Mouse (Mus musculus): ENCODE measurements around the gene I830077J02Rik. TPM values are rescaled to one million over a fixed set of nuclear protein-coding genes. Genes with fewer than 3 reads are reported as not detected.
A peak's percentile ranks its signal among the peaks of the same experiment; 100 is the strongest.
"Not testable (repeated sequence)": the region's sequence is repeated elsewhere in the genome, so short reads cannot be mapped to it uniquely, and the experiment has no call there.

Gene I830077J02Rik
- polyA plus RNA-seq, 1 experiment from 2014 or later = 1.2 TPM

- ATAC-seq (replicated peaks; ENCODE audit: low FRiP score, low TSS enrichment, low read depth) (no peak), DNase-seq (ENCODE audit: low spot score) (no peak)
- Histone ChIP-seq H3K27me3 (replicated peaks; ENCODE audit: control insufficient read depth, insufficient read depth, low read length) (no peaks in the 10 kb centered on the region), H3K4me1 (replicated peaks; ENCODE audit: control insufficient read depth, insufficient read depth, low read length) (no peaks in the 10 kb centered on the region), H3K4me2 (ENCODE audit: low read length) (no peak overlapping the region), H3K36me3 (ENCODE audit: control insufficient read depth, insufficient read depth, low read length) (no peaks in the 10 kb centered on the region), H3K9me3 (ENCODE audit: control insufficient read depth, low read length) (no peaks in the 10 kb centered on the region), H3K4me3 (ENCODE audit: low read depth, low read length) (no peak overlapping the region), H3K9ac (ENCODE audit: low read length) (no peak overlapping the region), H3K27ac (ENCODE audit: low read depth) (no peak overlapping the region)
- 91% methylated on average over 3 of the region's 3 CpGs for WGBS
Measured at GRCm38 (mm10) chr3:105928195-105928569, 4.3 kb downstream of the I830077J02Rik start.

DNA sequence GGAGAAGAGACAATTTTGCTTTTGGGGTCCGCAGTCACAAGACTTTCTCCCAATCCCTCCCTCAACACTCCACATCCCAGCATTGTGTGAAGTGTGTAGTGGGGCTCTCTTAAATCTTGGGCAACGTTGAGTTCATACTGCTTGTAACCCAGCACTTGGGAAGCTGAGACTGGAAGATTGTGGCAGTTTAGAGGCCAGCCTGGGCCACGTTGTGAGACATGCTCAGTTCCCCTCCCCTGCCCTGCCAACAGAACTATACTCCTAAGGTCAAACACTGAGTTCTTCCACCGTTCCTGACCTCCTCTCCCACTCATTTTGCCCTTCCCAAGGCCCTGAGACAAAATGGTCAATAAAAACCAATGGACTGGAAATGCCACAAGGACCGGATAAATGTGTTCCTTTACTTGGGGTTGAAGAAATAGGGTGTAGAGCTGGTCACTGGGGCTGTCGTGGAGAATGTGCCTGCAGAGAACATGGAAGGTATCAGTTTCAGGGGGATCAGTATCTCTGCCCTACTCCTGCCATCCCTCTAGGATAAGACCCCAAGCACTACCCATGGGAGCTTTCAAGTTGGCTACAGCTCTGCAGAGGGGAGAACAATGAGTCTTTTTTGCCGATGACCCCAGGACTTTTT is 4.8 kb downstream of the I830077J02Rik start:
- ATAC-seq (replicated peaks; ENCODE audit: low FRiP score, low TSS enrichment, low read depth) = no peak
- no peak overlapping the region for H3K9ac ChIP-seq (ENCODE audit: low read length)
- H3K27ac ChIP-seq (ENCODE audit: low read depth) = no peak overlapping the region
- 81% methylated on average over 7 of the region's 7 CpGs for whole genome bisulfite sequencing
- H3K27me3 ChIP-seq (replicated peaks; ENCODE audit: control insufficient read depth, insufficient read depth, low read length) = no peaks in the 10 kb centered on the region
- no peak overlapping the region for H3K4me3 ChIP-seq (ENCODE audit: low read depth, low read length)
- H3K9me3 ChIP-seq (ENCODE audit: control insufficient read depth, low read length) = no peaks in the 10 kb centered on the region
- no peak for DNase-seq (ENCODE audit: low spot score)
- H3K4me2 ChIP-seq (ENCODE audit: low read length) = no peak overlapping the region
- no peaks in the 10 kb centered on the region for H3K36me3 ChIP-seq (ENCODE audit: control insufficient read depth, insufficient read depth, low read length)
- H3K4me1 ChIP-seq (replicated peaks; ENCODE audit: control insufficient read depth, insufficient read depth, low read length) = no peaks in the 10 kb centered on the region

DNA sequence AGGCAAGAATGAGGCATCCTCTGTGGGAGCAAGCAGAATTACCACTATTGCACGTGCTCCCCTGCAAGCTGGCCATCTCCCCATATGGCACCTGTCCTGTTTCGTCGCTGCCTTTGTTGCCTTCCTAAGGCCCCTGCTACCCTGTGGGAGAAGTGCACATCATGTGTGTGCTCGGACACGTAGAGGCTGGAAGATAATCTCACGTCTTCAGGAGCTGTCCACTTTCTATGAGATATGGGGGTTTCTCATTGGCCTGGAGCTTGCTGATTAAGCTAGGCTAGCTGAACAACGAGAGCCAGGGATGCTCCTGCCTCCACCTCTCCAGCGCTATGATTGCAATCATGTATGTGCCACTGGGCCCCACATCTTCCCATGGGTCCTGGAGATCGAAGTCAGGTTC is 7.8 kb downstream of the I830077J02Rik start:
- Histone ChIP-seq H3K27me3 (replicated peaks; ENCODE audit: control insufficient read depth, insufficient read depth, low read length) (no peaks in the 10 kb centered on the region), H3K27ac (ENCODE audit: low read depth) (no peak overlapping the region), H3K36me3 (ENCODE audit: control insufficient read depth, insufficient read depth, low read length) (no peaks in the 10 kb centered on the region), H3K4me3 (ENCODE audit: low read depth, low read length) (no peak overlapping the region), H3K4me2 (ENCODE audit: low read length) (no peak overlapping the region), H3K4me1 (replicated peaks; ENCODE audit: control insufficient read depth, insufficient read depth, low read length) (no peaks in the 10 kb centered on the region), H3K9ac (ENCODE audit: low read length) (no peak overlapping the region), H3K9me3 (ENCODE audit: control insufficient read depth, low read length) (no peaks in the 10 kb centered on the region)
- ATAC-seq (replicated peaks; ENCODE audit: low FRiP score, low TSS enrichment, low read depth) (no peak), DNase-seq (ENCODE audit: low spot score) (no peak)
- 84% methylated on average over 9 of the region's 9 CpGs for WGBS

DNA sequence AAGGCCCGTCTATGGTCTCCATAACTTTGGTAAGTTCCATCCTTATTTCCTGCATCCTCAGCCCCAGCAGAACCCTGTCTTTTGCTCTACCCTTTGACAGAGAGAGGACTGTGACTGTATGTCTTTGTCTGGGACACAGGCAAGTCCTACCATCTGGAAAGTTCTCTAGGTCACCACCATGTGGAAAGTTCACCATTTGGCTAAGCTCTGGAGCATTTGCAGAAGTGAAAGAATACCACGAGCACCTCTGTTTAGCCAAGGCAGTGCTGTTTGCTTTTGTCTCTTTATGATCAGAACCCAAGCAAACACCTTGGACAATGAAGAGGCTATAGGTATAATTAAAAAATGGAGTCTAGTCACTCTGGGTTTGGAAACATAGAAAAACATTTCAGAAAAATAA is 10.5 kb downstream of the I830077J02Rik start:
- 71% methylated on average over 2 of the region's 2 CpGs for WGBS
- no peak for ATAC-seq (replicated peaks; ENCODE audit: low FRiP score, low TSS enrichment, low read depth)
- no peak overlapping the region for H3K4me2 ChIP-seq (ENCODE audit: low read length)

GRCm38 (mm10) chr3:105920743-105921142 is 11.7 kb downstream of the I830077J02Rik start:
- DNase-seq (ENCODE audit: low spot score); H3K4me3 ChIP-seq (ENCODE audit: low read depth, low read length); H3K27me3 ChIP-seq (replicated peaks; ENCODE audit: control insufficient read depth, insufficient read depth, low read length); H3K9me3 ChIP-seq (ENCODE audit: control insufficient read depth, low read length); H3K9ac ChIP-seq (ENCODE audit: low read length); H3K4me1 ChIP-seq (replicated peaks; ENCODE audit: control insufficient read depth, insufficient read depth, low read length); H3K4me2 ChIP-seq (ENCODE audit: low read length); H3K36me3 ChIP-seq (ENCODE audit: control insufficient read depth, insufficient read depth, low read length); H3K27ac ChIP-seq (ENCODE audit: low read depth); ATAC-seq (replicated peaks; ENCODE audit: low FRiP score, low TSS enrichment, low read depth): not testable (repeated sequence)

More for the DNA sequence above, 10.5 kb downstream of the I830077J02Rik start:
- no peak overlapping the region for H3K27ac ChIP-seq (ENCODE audit: low read depth)
- no peak overlapping the region for H3K4me3 ChIP-seq (ENCODE audit: low read depth, low read length)
- H3K27me3 ChIP-seq (replicated peaks; ENCODE audit: control insufficient read depth, insufficient read depth, low read length) = no peaks in the 10 kb centered on the region
- H3K9me3 ChIP-seq (ENCODE audit: control insufficient read depth, low read length) = no peaks in the 10 kb centered on the region
- H3K4me1 ChIP-seq (replicated peaks; ENCODE audit: control insufficient read depth, insufficient read depth, low read length) = no peaks in the 10 kb centered on the region
- H3K36me3 ChIP-seq (ENCODE audit: control insufficient read depth, insufficient read depth, low read length) = no peaks in the 10 kb centered on the region
- peak; percentile 16 for DNase-seq (ENCODE audit: low spot score)
- no peak overlapping the region for H3K9ac ChIP-seq (ENCODE audit: low read length)

GRCm38 (mm10) chr3:105918355-105918745 is 14.1 kb downstream of the I830077J02Rik start:
- Histone ChIP-seq H3K4me1 (replicated peaks; ENCODE audit: control insufficient read depth, insufficient read depth, low read length) (no peaks in the 10 kb centered on the region), H3K9ac (ENCODE audit: low read length) (no peak overlapping the region), H3K4me3 (ENCODE audit: low read depth, low read length) (no peak overlapping the region), H3K9me3 (ENCODE audit: control insufficient read depth, low read length) (no peaks in the 10 kb centered on the region), H3K27me3 (replicated peaks; ENCODE audit: control insufficient read depth, insufficient read depth, low read length) (no peaks in the 10 kb centered on the region), H3K36me3 (ENCODE audit: control insufficient read depth, insufficient read depth, low read length) (no peaks in the 10 kb centered on the region), H3K27ac (ENCODE audit: low read depth) (no peak overlapping the region), H3K4me2 (ENCODE audit: low read length) (no peak overlapping the region)
- DNase-seq (ENCODE audit: low spot score) (no peak), ATAC-seq (replicated peaks; ENCODE audit: low FRiP score, low TSS enrichment, low read depth) (no peak)
- WGBS = 87% methylated on average over 3 of the region's 3 CpGs

DNA sequence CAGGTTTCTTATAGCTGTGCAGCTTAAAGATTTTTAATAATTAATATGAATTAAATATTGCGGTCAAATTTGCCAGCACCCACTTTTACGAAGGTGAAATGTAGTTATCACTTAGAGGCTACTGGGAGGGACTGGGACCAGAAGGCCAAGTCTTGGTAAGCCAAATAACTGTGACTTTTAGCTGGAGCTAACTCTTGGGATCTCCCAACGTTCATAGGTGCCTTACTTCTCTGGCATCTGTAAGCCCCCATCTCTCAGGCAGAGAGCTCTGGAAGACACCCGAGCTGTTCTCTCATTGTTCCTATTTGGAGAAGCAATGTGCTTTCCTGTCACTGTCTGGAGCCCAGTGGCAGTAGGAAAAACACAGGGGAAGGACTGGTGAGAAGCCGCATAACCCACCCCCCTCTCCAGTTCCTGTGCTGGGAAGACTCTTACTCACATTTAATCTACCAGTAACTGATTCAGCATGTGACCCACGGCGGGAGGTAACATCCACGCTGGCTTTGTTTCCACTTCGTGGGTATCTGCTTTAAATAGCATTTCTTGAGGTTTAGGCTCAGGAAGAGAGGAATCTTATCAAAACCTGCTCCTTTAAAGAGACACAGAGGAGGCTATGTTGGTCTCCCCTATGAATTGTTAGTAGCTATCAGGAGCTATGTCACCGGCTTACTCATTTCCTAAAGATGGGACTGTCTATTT is 14.7 kb downstream of the I830077J02Rik start:
- ATAC-seq (replicated peaks; ENCODE audit: low FRiP score, low TSS enrichment, low read depth) (no peak), DNase-seq (ENCODE audit: low spot score) (no peak)
- no peaks in the 10 kb centered on the region for H3K27me3 ChIP-seq (replicated peaks; ENCODE audit: control insufficient read depth, insufficient read depth, low read length)
- 67% methylated on average over 10 of the region's 10 CpGs for WGBS
- H3K36me3 ChIP-seq (ENCODE audit: control insufficient read depth, insufficient read depth, low read length) = no peaks in the 10 kb centered on the region
- H3K9me3 ChIP-seq (ENCODE audit: control insufficient read depth, low read length) = no peaks in the 10 kb centered on the region
- no peak overlapping the region for H3K27ac ChIP-seq (ENCODE audit: low read depth)
- no peak overlapping the region for H3K9ac ChIP-seq (ENCODE audit: low read length)
- H3K4me1 ChIP-seq (replicated peaks; ENCODE audit: control insufficient read depth, insufficient read depth, low read length) = no peaks in the 10 kb centered on the region
- H3K4me3 ChIP-seq (ENCODE audit: low read depth, low read length) = no peak overlapping the region
- no peak overlapping the region for H3K4me2 ChIP-seq (ENCODE audit: low read length)

DNA sequence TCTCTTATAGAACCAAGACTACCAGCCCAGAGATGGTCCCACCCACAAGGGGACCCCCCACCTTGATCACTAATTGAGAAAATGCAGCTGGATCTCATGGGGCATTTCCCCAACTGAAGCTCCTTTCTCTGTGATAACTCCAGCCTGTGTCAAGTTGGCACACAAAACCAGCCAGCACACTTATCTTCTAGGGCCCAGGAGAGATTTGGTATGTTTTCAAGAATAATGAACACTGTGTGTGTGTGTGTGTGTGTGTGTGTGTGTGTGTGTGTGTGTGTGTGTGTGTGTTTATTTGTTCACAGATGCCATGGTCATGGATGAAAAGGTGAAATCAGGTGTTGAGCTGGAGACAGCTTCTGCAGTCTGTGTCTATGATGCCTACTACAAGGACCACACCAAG is 16.0 kb downstream of the I830077J02Rik start:
- DNase-seq (ENCODE audit: low spot score); H3K27me3 ChIP-seq (replicated peaks; ENCODE audit: control insufficient read depth, insufficient read depth, low read length); H3K4me3 ChIP-seq (ENCODE audit: low read depth, low read length); H3K27ac ChIP-seq (ENCODE audit: low read depth); H3K9ac ChIP-seq (ENCODE audit: low read length); ATAC-seq (replicated peaks; ENCODE audit: low FRiP score, low TSS enrichment, low read depth); H3K4me1 ChIP-seq (replicated peaks; ENCODE audit: control insufficient read depth, insufficient read depth, low read length); H3K4me2 ChIP-seq (ENCODE audit: low read length); H3K9me3 ChIP-seq (ENCODE audit: control insufficient read depth, low read length); H3K36me3 ChIP-seq (ENCODE audit: control insufficient read depth, insufficient read depth, low read length): not testable (repeated sequence)

DNA sequence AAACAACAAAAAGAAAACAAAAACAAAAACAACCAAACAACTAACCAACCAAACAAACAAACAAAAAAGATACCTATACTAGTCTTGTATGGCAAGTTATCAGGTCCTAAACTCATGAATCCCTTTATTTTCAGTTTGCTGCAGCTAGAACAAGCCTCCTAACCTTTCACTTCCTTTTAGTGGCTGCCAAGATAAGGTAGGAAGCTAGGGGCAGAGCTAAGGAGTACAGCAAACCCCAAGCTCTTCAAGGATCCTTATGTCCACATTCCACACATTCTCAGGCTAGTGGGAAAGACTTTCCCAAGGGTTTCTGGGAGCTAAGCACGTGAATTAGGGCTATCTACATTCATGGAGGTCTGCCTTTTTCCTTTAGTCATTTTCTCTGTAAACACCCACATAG is 17.2 kb downstream of the I830077J02Rik start:
- ATAC-seq (replicated peaks; ENCODE audit: low FRiP score, low TSS enrichment, low read depth) (no peak), DNase-seq (ENCODE audit: low spot score) (no peak)
- Histone ChIP-seq H3K4me2 (ENCODE audit: low read length) (no peak overlapping the region), H3K9me3 (ENCODE audit: control insufficient read depth, low read length) (no peaks in the 10 kb centered on the region), H3K36me3 (ENCODE audit: control insufficient read depth, insufficient read depth, low read length) (no peaks in the 10 kb centered on the region), H3K27ac (ENCODE audit: low read depth) (no peak overlapping the region), H3K4me3 (ENCODE audit: low read depth, low read length) (no peak overlapping the region), H3K4me1 (replicated peaks; ENCODE audit: control insufficient read depth, insufficient read depth, low read length) (no peaks in the 10 kb centered on the region), H3K9ac (ENCODE audit: low read length) (no peak overlapping the region), H3K27me3 (replicated peaks; ENCODE audit: control insufficient read depth, insufficient read depth, low read length) (no peaks in the 10 kb centered on the region)
- WGBS = 9% methylated on average over 1 of the region's 1 CpGs
